Mouse (Mus musculus) megakaryocyte, embryonic 14.5 days (primary cell): Measurements from ENCODE around the gene Tbx3.

Experiments used
- FLI1 ChIP-seq: IDR thresholded peaks from 2 replicates; pipeline ENCODE4 v1.6.1; 2012; ENCODE audit warnings: low read length, inconsistent platforms, mixed read lengths
- GATA1 ChIP-seq: IDR thresholded peaks from 3 replicates; pipeline ENCODE4 v1.6.1; 2012; ENCODE audit warnings: mixed read lengths, low read length, inconsistent platforms, borderline replicate concordance

- no peak for TF ChIP-seq GATA1
- TF ChIP-seq FLI1, result no peak
These were observed 10.8 kb downstream of the Tbx3 start for GRCm38 (mm10) chr5:119681011-119681832.
